Mouse (Mus musculus): ENCODE results near the gene Lepr.
"Not testable (repeated sequence)": the region's sequence is repeated elsewhere in the genome, so short reads cannot be mapped to it uniquely, and the experiment has no call there.

- TF ChIP-seq POLR2A (IDR thresholded peaks at IDR 0.05; ENCODE audit: low read depth, low read length); CTCF (IDR thresholded peaks at IDR 0.05; ENCODE audit: extremely low read depth, insufficient read length, insufficient replicate concordance, low read depth, low read length): not testable (repeated sequence)
These were observed 126.7 kb downstream of the Lepr start, which contains the start of gene B020004J07Rik for GRCm38 (mm10) chr4:101843923-101844322.
